Mouse (Mus musculus) gastrocnemius, postnatal 14 days (tissue): ENCODE measurements around the gene Tor4a. TPM values are rescaled to one million over a fixed set of nuclear protein-coding genes. Genes with fewer than 3 reads are reported as not detected.

ENCODE experiments used
- DNase-seq: peaks from one replicate; pipeline ENCODE4 v3.0.0; 2021; ENCODE audit warnings: mixed read lengths
- intact Hi-C: fragments of 180-260 bp; cut with DNase I; formaldehyde crosslinking; loops from one replicate; pipeline ENCODE4 v1.15.1; 2025; ENCODE audit warnings: low total_unique reads
- total RNA-seq, 2 experiments: library from RNA; stranded (reverse); gene quantifications; 2 replicates each; pipeline ENCODE4 v1.2.3; 2021

Gene Tor4a
- total RNA-seq, 2 experiments from 2014 or later: 1.9 TPM

GRCm38 (mm10) chr2:25147398-25147797 is 49.3 kb downstream of the Tor4a start:
- DNase-seq: no peak
- intact Hi-C loops: no loop called here

GRCm38 (mm10) chr2:25145346-25145745 is 51.3 kb downstream of the Tor4a start:
- intact Hi-C loops: no loop called here
- DNase-seq: peak; percentile 47

Other genes starting within 250 kb of the Tor4a start
- 10 to 100 TPM; 15.8 to 19.6 TPM for gene Zmynd19, start 247.1 kb downstream of the Tor4a start, total RNA-seq
- 1 to 10 TPM; 4.1 to 4.8 TPM for gene Dph7, start 234.5 kb downstream of the Tor4a start, total RNA-seq
- gene Mrpl41, start 221.8 kb downstream of the Tor4a start, total RNA-seq: 10 to 100 TPM; 40.9 to 46.3 TPM
- gene Pnpla7, start 220.9 kb downstream of the Tor4a start, total RNA-seq: 10 to 100 TPM; 16.5 to 25.5 TPM
- 10 to 100 TPM; 16.7 to 19.5 TPM for gene Nsmf, start 142.5 kb downstream of the Tor4a start, total RNA-seq
- not detected for gene Entpd8, start 116.6 kb downstream of the Tor4a start, total RNA-seq
- not detected for gene Noxa1, start 101.7 kb downstream of the Tor4a start, total RNA-seq
- gene Nrarp, start 16.1 kb downstream of the Tor4a start, total RNA-seq: 10 to 100 TPM; 11.3 to 13.6 TPM
- 10 to 100 TPM; 24.1 to 26.1 TPM for gene Nelfb, start 14.6 kb upstream of the Tor4a start, total RNA-seq
- not detected for gene Stpg3, start 17.8 kb upstream of the Tor4a start, total RNA-seq
- not detected for gene Fam166a, start 21.9 kb upstream of the Tor4a start, total RNA-seq
- 100 to 1,000 TPM; 291 to 431 TPM for gene Tubb4b, start 27.8 kb upstream of the Tor4a start, total RNA-seq
- not detected for gene Slc34a3, start 37.5 kb upstream of the Tor4a start, total RNA-seq
- gene Rnf224, start 39.9 kb upstream of the Tor4a start, total RNA-seq: not detected
- gene Rnf208, start 45.4 kb upstream of the Tor4a start, total RNA-seq: 1 to 10 TPM in 1 of 2 experiments, under 1 TPM in 1; 0.66 to 1.4 TPM
- not detected for gene Cysrt1, start 45.6 kb upstream of the Tor4a start, total RNA-seq
- 1 to 10 TPM in 1 of 2 experiments, not detected in 1; 1.5 TPM for gene AL732309.1, start 50.0 kb upstream of the Tor4a start, total RNA-seq
- 10 to 100 TPM; 13.5 to 13.6 TPM for gene Tmem203, start 58.6 kb upstream of the Tor4a start, total RNA-seq
- gene Tprn, start 65.7 kb upstream of the Tor4a start, total RNA-seq: 1 to 10 TPM; 2.8 to 5.0 TPM
- gene Ssna1, start 75.6 kb upstream of the Tor4a start, total RNA-seq: 10 to 100 TPM; 28.9 to 34.2 TPM
- gene Anapc2, start 75.6 kb upstream of the Tor4a start, total RNA-seq: 10 to 100 TPM; 29.7 to 31.0 TPM
- not detected for gene Tmem210, start 91.3 kb upstream of the Tor4a start, total RNA-seq
- gene Lrrc26, start 93.0 kb upstream of the Tor4a start, total RNA-seq: not detected
- under 1 TPM in 1 of 2 experiments, not detected in 1; 0.22 TPM for gene Grin1, start 122.3 kb upstream of the Tor4a start, total RNA-seq
- 10 to 100 TPM; 16.7 to 17.0 TPM for gene Man1b1, start 135.5 kb upstream of the Tor4a start, total RNA-seq
- gene Dpp7, start 159.5 kb upstream of the Tor4a start, total RNA-seq: 1 to 10 TPM; 6.0 to 6.6 TPM
- gene Uap1l1, start 168.8 kb upstream of the Tor4a start, total RNA-seq: 1 to 10 TPM; 5.2 to 5.8 TPM
- 1 to 10 TPM; 1.2 to 1.6 TPM for gene Sapcd2, start 175.4 kb upstream of the Tor4a start, total RNA-seq
- 10 to 100 TPM; 19.0 to 25.2 TPM for gene Entpd2, start 199.0 kb upstream of the Tor4a start, total RNA-seq
- gene Npdc1, start 202.5 kb upstream of the Tor4a start, total RNA-seq: 10 to 100 TPM; 24.0 to 28.1 TPM
- gene Fut7, start 226.4 kb upstream of the Tor4a start, total RNA-seq: not detected
- gene Abca2, start 231.8 kb upstream of the Tor4a start, total RNA-seq: 10 to 100 TPM in 1 of 2 experiments, 1 to 10 TPM in 1; 9.2 to 11.6 TPM